Mouse (Mus musculus): Measurements from ENCODE around the gene Tsr3.

- no peak for TF ChIP-seq CTCF (IDR thresholded peaks at IDR 0.05; ENCODE audit: borderline replicate concordance, extremely low read depth, insufficient read depth, insufficient read length)
- no peak for TF ChIP-seq POLR2A (IDR thresholded peaks at IDR 0.05; ENCODE audit: borderline replicate concordance, extremely low read depth, insufficient read depth, insufficient read length, poor library complexity, severe bottlenecking)
Observed at GRCm38 (mm10) chr17:25274571-25275346, 34.8 kb downstream of the Tsr3 start, which contains the start of gene Ube2i.

Data from brain, embryonic 14.5 days (tissue).